8 mouse cellular contexts compared by ENCODE assay signal in the genomic region with DNA sequence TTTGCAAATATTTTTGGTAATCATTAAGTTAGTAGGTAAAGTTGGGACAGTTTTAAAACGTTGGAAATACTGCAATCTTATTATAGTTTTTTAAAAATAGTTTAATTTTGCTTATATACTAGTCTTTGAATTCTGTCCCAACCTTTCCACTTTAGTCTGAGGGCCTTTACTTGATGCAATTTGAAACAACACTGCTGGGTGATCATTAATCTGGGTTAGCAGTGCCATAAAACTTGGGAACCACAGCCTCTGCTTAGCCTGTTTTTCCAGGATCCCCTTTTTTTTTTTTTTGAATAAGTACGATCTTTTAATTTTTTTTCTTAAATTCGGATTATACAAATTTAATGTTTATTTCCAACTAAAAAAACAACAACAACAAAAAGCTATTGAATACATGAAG. TPM values are rescaled to one million over a fixed set of nuclear protein-coding genes. Genes with fewer than 3 reads are reported as not detected.
DNase-seq lines count a peak whose midpoint lies in the region; ATAC-seq lines count a peak whose summit lies in the region.

No protein-coding gene starts in this region.

- intact Hi-C loops in heart, postnatal 10 days (cut with DNase I), result loop anchor here (2.0 to 5.0 kb wide), 3 partner anchors 132 to 465 kb away; no protein-coding TSS in a partner anchor

- H3K4me2 ChIP-seq in heart, embryonic 11.5 days, result peak overlapping the region; percentile 80
- peak overlapping the region; percentile 61 for H3K4me2 ChIP-seq in intestine, embryonic 14.5 days (ENCODE audit: low read length)

- peaks cover 28% of the 10 kb centered on the region for H3K79me2 ChIP-seq in macrophage (ENCODE audit: inconsistent target)

- H3K4me3 ChIP-seq in heart, embryonic 11.5 days (ENCODE audit: low read depth, low read length), result peak overlapping the region; percentile 80
- peak overlapping the region; percentile 83 for H3K4me3 ChIP-seq in intestine, embryonic 14.5 days (ENCODE audit: low read depth, low read length)
- H3K4me3 ChIP-seq in macrophage (ENCODE audit: inconsistent target), result peak overlapping the region; percentile 30

- no peaks in the 10 kb centered on the region for H3K9me3 ChIP-seq in heart, embryonic 11.5 days (replicated peaks; ENCODE audit: control insufficient read depth, low read length)
- no peaks in the 10 kb centered on the region for H3K9me3 ChIP-seq in intestine, embryonic 14.5 days (ENCODE audit: control insufficient read depth, low read length)

- peak overlapping the region; percentile 83; the same call in 1 of the 2 replicates for H3K9ac ChIP-seq in heart, embryonic 11.5 days (ENCODE audit: low read depth, low read length)
- peak overlapping the region; percentile 96 for H3K9ac ChIP-seq in intestine, embryonic 14.5 days (ENCODE audit: low read length)

- H3K36me3 ChIP-seq in heart, embryonic 11.5 days (ENCODE audit: control insufficient read depth, insufficient read depth, low read length), result no peaks in the 10 kb centered on the region
- peaks cover 7% of the 10 kb centered on the region; the same call in 1 of the 2 replicates for H3K36me3 ChIP-seq in intestine, embryonic 14.5 days (ENCODE audit: control insufficient read depth, insufficient read depth, low read length)
- H3K36me3 ChIP-seq in macrophage (ENCODE audit: inconsistent target), result no peaks in the 10 kb centered on the region

- no peak for DNase-seq in heart, postnatal 10 days
- DNase-seq in MN1 (ENCODE audit: low spot score), result peak; percentile 25
- DNase-seq in intestine, embryonic 14.5 days (ENCODE audit: low spot score), result no peak
- DNase-seq in retina, embryonic 14.5 days (ENCODE audit: low spot score), result no peak
- no peak for DNase-seq in layer of hippocampus, postnatal 10 days (ENCODE audit: low spot score in 2 of 2)
- DNase-seq in spleen, postnatal 14 days (ENCODE audit: low spot score in 2 of 2), result no peak

- H3K4me1 ChIP-seq in heart, embryonic 11.5 days (ENCODE audit: control insufficient read depth, insufficient read depth, low read length), result no peaks in the 10 kb centered on the region
- peaks cover 4% of the 10 kb centered on the region; the same call in 1 of the 2 replicates for H3K4me1 ChIP-seq in intestine, embryonic 14.5 days (replicated peaks; ENCODE audit: control insufficient read depth, insufficient read depth, low read length)

- WGBS in heart, embryonic 11.5 days (ENCODE audit: insufficient replicate concordance), result 20% methylated on average over 3 of the region's 3 CpGs
- WGBS in intestine, embryonic 14.5 days, result 13% methylated on average over 3 of the region's 3 CpGs
- 46% methylated on average over 1 of the region's 3 CpGs for WGBS in macrophage (ENCODE audit: missing documents)

- ATAC-seq in heart, embryonic 11.5 days (replicated peaks; ENCODE audit: insufficient number of reproducible peaks, low FRiP score, low TSS enrichment), result no peak
- no peak for ATAC-seq in intestine, embryonic 14.5 days (replicated peaks; ENCODE audit: low FRiP score, low TSS enrichment, low read depth)

- peak overlapping the region; percentile 89 for H3K27ac ChIP-seq in heart, embryonic 11.5 days (ENCODE audit: low read depth, low read length)
- peak overlapping the region; percentile 99; the same call in 1 of the 2 replicates for H3K27ac ChIP-seq in intestine, embryonic 14.5 days (ENCODE audit: low read depth)
- peak overlapping the region; percentile 46 for H3K27ac ChIP-seq in macrophage

- H3K27me3 ChIP-seq in heart, embryonic 11.5 days (ENCODE audit: control insufficient read depth, insufficient read depth, low read length), result no peaks in the 10 kb centered on the region
- no peaks in the 10 kb centered on the region for H3K27me3 ChIP-seq in intestine, embryonic 14.5 days (replicated peaks; ENCODE audit: control insufficient read depth, insufficient read depth, low read length)

RNA-seq across cellular contexts. Expression of gene Tiparp, which starts 1.0 kb away (rescaled TPM):
- polyA plus RNA-seq in heart, embryonic 11.5 days (2014; fragmentation: Nextera tagmentation; extraction: Ambion mirVana), result 33.5 and 33.9 TPM in 2 replicates
- total RNA-seq in heart, postnatal 10 days (2021), result 10 to 100 TPM; 15.3 to 15.4 TPM
- polyA plus RNA-seq in intestine, embryonic 14.5 days (2014; fragmentation: Nextera tagmentation; extraction: Ambion mirVana), result 46.1 and 49.5 TPM in 2 replicates
- 100 to 1,000 TPM in 14 of 26 experiments, 10 to 100 TPM in 12; 46.8 to 618 (median 104) TPM for total RNA-seq in macrophage (2018; cell fraction: chromatin; rRNA removed)
- 100 to 1,000 TPM in 6 of 26 experiments, 10 to 100 TPM in 20; 24.2 to 340 (median 48.6) TPM for total RNA-seq in macrophage (2018; cell fraction: cytosol; rRNA removed)
- total RNA-seq in macrophage (2018; cell fraction: nucleus; rRNA removed), result 100 to 1,000 TPM in 16 of 26 experiments, 10 to 100 TPM in 10; 56.4 to 926 (median 131) TPM
- 16.9 to 22.9 TPM (median 19.6 TPM) in 3 replicates for polyA plus RNA-seq in macrophage (2018)
- total RNA-seq in layer of hippocampus, postnatal 10 days (2021), result 10 to 100 TPM; 14.4 to 21.9 TPM

Comparison
In these comparisons a context has a peak if more than half of its experiments do, and no peak if none do; other contexts are left out.
1. H3K27ac ChIP-seq: peak in every context shown above with its lines; median percentile 99 in intestine, embryonic 14.5 days; 89 in heart, embryonic 11.5 days; 46 in macrophage.
2. H3K4me3 ChIP-seq: peak in every context shown above with its lines; median percentile 83 in intestine, embryonic 14.5 days; 80 in heart, embryonic 11.5 days; 30 in macrophage.